Mouse (Mus musculus): ENCODE measurements around the gene Ubr1.
A peak's percentile ranks its signal among the peaks of the same experiment; 100 is the strongest.

Ubr1 gene

DNA sequence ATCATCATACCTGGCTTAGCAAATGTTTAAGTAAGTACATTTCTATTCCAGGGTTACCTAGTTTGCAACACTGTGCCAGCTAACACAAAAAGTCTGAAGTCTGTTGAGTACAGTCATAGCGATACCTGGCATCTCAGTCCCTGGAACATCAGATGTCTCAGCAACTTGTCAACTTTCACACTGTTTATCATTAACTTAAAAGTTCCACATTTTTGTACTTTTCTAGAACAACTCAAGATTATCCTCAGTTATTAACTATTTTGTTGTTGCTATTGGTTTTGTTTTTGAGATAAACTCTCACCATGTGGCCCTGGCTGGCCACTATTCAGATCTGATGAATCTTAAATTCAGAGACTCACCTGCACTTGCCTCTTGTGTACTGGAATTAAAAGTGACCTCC, 107.1 kb downstream of the Ubr1 start:
- DNase-seq (ENCODE audit: extremely low spot score, low read depth, low spot score), result no peak

DNA sequence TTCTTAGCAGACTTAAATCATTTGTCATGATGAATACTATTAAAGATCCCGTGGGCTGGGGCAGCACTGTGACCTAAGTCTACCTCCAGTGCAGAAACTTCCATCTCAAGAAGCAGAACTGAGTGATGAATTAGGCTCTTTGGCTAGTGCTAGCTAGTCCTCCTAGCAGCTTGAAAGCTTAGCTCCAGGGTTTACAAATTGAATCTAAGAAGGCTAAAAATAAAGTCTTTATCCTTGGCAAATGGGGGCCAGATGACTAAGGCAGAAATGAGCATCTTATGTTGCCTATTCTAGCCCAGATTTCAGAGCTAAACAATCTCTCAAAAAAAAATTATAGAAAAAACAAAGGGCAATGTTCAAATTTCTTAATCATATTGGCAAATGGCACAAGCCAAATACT, 109.8 kb downstream of the Ubr1 start:
- no peak for DNase-seq (ENCODE audit: extremely low spot score, low read depth, low spot score)

DNA sequence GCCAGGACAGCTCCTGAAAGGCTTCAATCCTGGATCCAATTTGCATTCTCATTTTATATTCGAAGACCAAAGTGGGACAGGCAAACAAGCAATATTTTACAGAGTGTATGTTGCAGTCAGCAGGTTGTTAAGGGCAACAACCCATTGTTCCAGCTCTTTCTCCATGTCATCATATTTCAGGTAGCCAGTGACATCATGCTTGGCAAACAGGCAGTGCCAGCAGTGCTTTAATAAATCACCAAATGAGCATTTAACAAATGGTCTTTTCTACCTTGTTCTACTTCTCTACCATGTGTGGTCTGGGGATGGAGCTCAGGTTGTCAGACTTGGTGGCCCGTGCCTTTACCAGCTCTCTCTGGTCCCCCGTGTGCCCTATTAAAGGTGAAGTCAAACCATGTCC, 112.4 kb downstream of the Ubr1 start:
- DNase-seq (ENCODE audit: extremely low spot score, low read depth, low spot score), result no peak

DNA sequence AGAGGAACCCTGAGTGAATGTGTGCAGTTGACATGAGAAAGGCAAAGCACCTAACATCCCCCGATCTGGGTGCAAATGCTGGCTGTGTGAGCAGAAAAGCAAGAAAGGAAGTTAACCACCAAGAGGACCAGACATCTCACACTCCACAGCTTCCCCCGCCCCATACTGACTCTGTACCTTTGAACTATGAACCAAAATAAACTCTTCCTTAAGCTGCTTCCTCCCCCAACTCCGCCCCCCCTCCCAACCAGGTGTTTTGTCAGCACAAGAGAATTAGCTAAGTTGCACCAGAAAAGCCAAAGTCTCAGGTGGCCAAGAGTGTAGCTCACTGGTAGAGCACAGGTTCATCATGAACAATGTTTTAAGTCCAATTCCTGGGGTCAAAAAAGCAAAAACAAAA, 117.4 kb downstream of the Ubr1 start:
- no peak for DNase-seq (ENCODE audit: extremely low spot score, low read depth, low spot score)

DNA sequence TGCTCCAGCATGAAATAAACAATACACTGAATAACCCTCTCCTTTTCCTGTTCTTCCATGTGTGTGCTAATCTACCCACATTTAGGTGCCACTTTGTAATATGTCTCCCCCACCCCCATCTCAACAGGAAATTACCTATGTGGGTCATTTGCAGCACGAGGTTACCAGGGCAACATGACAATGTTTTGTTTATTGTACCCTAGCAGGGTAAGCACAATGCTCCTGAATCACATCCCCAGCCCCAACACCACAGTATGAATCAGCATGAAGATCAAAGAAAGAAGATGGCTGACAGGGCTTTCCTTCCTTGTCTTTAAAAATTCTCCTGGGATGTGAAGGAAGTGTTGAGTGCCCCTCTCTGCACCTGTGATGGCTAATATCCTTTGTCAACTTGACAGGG, 117.9 kb downstream of the Ubr1 start:
- DNase-seq (ENCODE audit: extremely low spot score, low read depth, low spot score), result no peak

DNA sequence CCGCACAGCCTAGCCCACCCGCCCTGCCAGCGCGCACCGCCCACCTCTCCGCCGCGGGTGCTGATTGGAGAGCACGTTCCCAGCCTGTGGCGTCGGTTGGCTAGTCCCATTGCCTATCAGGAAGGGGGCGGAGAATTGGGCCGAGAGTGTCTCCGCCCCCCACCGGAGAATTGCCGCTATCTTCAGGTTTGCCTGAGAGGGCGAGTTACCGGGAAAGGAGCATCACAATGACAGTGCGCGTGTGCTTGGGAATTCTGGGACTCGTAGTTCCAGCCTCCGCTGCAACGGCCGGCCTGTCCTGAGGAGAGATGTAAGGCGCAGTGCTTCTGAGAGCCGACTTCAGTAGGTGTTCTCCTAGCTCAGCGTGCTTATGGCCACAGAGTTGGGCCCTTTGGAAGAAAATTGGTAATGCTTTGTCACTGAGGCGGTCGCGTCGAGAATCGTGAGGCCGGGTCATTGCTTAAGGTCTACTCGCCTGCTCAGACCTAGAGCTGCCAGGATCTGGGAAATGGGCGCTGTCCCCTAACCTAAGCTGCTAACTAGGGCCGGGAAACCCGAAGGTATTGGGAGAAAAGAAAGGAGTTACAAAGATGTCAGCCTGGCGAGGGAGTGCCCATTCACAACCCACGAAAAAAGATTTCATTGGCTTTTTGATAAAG, 120.0 kb downstream of the Ubr1 start, which contains the start of gene Ttbk2:
TSS of gene Ttbk2 (minus strand) at position 181 of the 659 bp plus-strand sequence.
- DNase-seq (ENCODE audit: extremely low spot score, low read depth, low spot score), result peak; percentile 93

DNA sequence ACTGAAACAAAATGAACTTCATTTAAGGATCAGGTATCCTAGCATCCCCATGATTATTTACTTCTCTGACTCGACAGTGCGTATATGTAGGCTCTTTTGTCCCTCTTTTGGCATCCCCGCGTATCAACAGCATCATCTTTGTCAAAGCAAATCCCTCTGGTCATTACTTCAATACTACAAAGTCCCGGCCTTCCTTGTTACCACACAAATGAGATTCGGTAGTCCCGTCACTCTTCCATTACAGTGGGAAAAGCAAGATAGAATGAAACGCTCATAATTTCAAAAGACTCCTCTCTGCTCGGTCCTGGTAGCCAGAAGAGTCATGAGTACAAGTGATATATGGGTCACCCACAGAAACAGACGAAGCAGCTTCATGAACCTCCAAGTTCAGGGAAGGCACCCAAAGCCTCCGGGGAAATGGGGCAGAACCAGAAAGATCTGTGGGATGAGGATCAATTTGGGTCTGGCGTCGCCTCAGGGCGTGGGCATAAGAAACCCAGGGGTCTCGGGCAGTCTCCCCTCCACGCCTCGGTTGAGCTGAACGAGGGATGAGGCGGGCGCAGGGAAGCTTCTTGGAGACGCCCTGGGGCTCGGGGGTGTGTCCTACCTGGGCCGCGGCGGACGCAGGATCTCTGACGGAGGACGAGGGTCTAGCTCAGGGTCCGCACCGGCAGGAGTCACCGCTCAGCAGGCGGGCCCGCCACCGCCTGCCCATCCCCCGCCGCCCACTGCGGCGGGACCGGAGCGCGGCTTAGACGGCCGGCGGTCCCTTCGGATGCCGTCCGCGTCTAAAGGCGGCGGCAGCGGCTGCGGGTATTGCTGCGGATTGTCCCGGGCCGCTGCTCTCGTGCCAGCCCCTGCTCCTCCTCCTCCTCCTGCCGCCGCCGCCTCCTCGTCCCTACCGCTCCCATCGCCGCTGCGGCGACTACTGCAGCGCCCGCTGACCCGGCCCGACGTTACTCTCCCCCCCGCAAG, 120.8 kb downstream of the Ubr1 start, which contains the start of gene Cdan1:
TSS of gene Cdan1 (minus strand) at position 680 of the 975 bp plus-strand sequence.
- DNase-seq (ENCODE audit: extremely low spot score, low read depth, low spot score), result no peak

DNA sequence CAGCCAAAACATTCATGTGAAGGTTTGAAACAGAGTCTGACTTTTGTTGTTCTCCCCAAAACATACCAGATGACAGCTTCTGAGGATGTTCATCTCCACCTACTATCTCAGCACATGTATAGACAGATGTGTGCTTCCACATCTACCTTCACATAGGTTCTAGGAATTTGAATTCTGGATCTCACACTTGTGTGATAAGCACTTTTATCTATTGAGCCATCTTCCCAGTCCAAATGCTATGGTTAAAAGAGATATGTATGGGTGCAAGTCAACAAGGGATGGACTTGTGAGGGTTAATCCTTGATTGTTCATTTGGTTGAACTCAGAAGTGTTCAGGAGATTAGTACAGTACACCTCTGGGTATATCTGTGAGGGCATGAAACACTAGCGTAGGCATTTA, 125.2 kb downstream of the Ubr1 start:
- DNase-seq (ENCODE audit: extremely low spot score, low read depth, low spot score), result no peak

DNA sequence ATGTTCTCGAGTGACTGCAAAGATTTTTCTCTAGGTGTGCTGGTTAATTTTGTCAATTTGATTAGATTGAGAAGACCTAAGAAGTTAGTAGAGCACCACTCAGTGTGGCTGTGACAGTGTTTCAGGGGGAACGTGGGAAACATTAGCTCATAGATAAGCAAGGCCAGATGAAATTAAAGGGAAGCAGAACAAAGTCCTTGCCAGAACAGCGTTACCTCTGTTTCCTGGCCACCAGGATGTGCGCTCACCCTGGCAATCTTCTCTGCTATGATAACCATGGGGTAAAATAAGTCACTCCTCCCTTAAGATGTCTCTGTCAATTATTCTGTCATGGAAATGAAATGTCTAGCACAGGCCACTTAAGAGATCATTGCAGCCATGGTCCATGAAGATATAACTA, 126.5 kb downstream of the Ubr1 start:
- DNase-seq (ENCODE audit: extremely low spot score, low read depth, low spot score), result no peak

DNA sequence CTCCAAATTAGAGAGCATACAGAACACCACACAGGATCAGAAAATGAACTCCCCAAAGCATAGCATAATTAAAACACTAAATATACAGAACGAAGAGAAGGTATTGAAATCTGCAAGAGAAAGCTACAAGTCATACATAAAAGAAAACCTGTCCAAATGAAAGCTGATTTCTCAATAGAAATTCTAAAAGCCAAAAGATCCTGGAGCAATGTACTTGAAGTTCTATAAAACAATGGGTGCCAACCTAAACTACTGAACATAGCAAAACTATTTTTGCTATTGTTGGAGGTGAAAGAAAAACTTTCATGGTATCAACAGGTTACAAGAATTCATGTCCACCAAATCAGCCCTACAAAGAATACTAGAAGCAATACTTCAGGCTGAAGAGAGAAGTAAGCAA, 129.3 kb downstream of the Ubr1 start:
- DNase-seq (ENCODE audit: extremely low spot score, low read depth, low spot score), result no peak

DNA sequence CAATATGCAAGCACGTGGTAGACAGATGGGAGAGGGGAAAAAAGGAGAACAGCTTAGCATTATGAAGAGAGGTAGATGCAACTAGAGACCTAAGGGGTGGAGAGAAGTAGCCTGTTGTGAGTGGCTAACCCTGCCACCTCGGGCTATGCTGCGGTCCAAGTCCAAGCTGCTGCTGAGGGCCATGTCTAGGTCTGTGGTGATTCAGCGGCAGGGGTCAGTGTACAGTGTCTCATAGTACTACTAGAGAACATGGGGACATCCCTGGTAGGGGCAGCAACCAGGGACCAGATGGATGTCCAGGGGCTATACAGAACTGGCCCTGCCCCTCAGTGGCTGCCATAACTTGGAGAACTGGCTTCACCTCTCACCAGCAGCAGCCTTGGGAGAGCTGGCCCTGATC, 135.3 kb downstream of the Ubr1 start:
- DNase-seq (ENCODE audit: extremely low spot score, low read depth, low spot score), result no peak

DNA sequence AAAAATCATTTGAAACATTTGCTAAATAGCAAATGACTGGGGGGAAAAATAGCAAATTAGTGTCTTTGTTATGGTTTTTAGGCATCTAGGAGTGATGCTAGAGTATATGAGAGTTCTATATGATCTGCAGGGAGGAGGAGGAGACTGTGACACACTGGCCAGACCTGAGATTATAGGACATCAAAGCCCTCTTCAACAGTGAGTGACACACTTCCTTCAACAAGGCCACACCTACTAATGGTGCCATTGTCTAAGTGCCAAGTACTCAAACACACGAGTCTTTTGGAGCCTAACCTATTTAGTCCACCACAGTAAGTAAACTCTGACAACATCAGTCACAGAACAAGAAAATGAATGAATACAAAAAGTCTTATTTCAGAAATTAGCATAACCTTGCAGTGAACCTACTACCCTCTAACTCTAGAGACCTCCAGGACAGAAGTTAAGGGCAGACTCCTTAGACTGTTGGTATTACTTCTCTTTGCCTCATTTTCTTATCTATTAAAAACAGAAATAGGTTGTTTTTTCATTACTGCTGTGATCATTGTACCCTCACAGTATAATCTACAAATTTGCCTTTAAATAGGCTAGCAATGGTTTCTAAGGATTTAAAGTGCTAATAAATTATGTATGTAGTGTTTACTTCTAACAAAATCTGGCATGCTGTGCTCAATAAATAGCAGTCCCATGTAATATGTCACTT, 143.4 kb downstream of the Ubr1 start:
- DNase-seq (ENCODE audit: extremely low spot score, low read depth, low spot score), result no peak
